Mouse (Mus musculus) bone marrow, adult 2 months (tissue): ENCODE data around the gene Vapb.

Experiments
- CTCF ChIP-seq: fragments of 200-500 bp; IDR thresholded peaks from 2 replicates; pipeline ENCODE4 v1.5.1; 2011; ENCODE audit warnings: low read length, control low read depth; ENCODE audit not compliant: control insufficient read depth, insufficient read depth
- POLR2A ChIP-seq: fragments of 200-500 bp; IDR thresholded peaks from 2 replicates; pipeline ENCODE4 v1.6.1; 2011; ENCODE audit warnings: low read depth, mild to moderate bottlenecking, control low read depth, low read length, borderline replicate concordance; ENCODE audit not compliant: control insufficient read depth

DNA sequence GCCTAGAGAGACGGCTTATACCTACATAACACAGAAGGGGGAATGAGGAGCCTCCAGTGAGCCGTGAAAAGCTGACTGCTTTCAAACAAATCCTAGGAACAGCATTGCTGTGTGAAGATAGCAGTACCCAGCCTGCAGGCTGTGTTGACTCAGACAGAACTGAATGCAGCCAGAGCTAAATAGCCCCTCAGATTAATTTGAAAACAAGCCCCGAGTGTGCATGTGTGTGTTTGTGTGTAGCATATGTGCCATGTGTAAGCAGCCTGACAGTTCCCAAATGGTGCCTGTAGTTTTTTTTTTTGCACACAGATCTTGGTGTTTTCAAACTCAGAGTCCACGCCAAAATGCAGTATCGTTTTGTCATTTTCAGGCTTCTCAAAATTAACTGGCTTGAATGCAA, 43.6 kb downstream of the Vapb start:
- TF ChIP-seq CTCF (no peak), POLR2A (no peak)
